Mouse (Mus musculus) ES-E14 (cell line): ENCODE results near the gene Dap. TPM values are rescaled to one million over a fixed set of nuclear protein-coding genes. Genes with fewer than 3 reads are reported as not detected.
A peak's percentile ranks its signal among the peaks of the same experiment; 100 is the strongest.

ENCODE experiments used
- DNase-seq: peaks from one replicate; pipeline ENCODE4 v3.0.0-alpha.2; 2013; ENCODE audit warnings: low read depth, low spot score
- H3K27ac ChIP-seq: 2 replicates; pipeline ENCODE4 v1.5.1; 2012; ENCODE audit warnings: low read depth, mild to moderate bottlenecking, low read length, moderate library complexity, mixed read lengths; ENCODE audit not compliant: poor library complexity, insufficient read depth, severe bottlenecking
- H3K36me3 ChIP-seq: 2 replicates; pipeline ENCODE4 v1.6.1; 2012; ENCODE audit warnings: mild to moderate bottlenecking, low read length, moderate library complexity, mixed read lengths; ENCODE audit not compliant: control insufficient read depth, poor library complexity, insufficient read depth, severe bottlenecking
- H3K4me1 ChIP-seq, 2 experiments: fragments of 150-350 bp in 1 of 2; sonication (generic) in 1 of 2; 2 replicates each; pipeline ENCODE4 v1.6.1; 2012; ENCODE audit warnings: low read length in 2 of 2, mild to moderate bottlenecking in 1 of 2, mixed read lengths in 1 of 2; ENCODE audit not compliant: control insufficient read depth in 2 of 2, insufficient read depth in 2 of 2, poor library complexity in 1 of 2
- H3K4me3 ChIP-seq, 2 experiments: fragments of 150-350 bp in 1 of 2; sonication (generic) in 1 of 2; 2 replicates each; pipeline ENCODE4 v1.5.1; 2012; ENCODE audit warnings: low read length in 2 of 2, low read depth in 1 of 2, mild to moderate bottlenecking in 1 of 2, mixed read lengths in 1 of 2; ENCODE audit not compliant: insufficient read depth in 1 of 2, poor library complexity in 1 of 2, severe bottlenecking in 1 of 2
- H3K9ac ChIP-seq: 2 replicates; pipeline ENCODE4 v1.6.1; 2012; ENCODE audit warnings: low read depth, mild to moderate bottlenecking, low read length, mixed read lengths; ENCODE audit not compliant: poor library complexity, insufficient read depth, severe bottlenecking
- H3K9me3 ChIP-seq: fragments of 150-350 bp; sonication (generic); 2 replicates; pipeline ENCODE4 v1.6.1; 2012; ENCODE audit warnings: low read depth, mild to moderate bottlenecking, low read length; ENCODE audit not compliant: control insufficient read depth, insufficient read depth
- CHD2 ChIP-seq: IDR thresholded peaks from 2 replicates; pipeline ENCODE4 v1.6.1; 2014; ENCODE audit warnings: mild to moderate bottlenecking, low read depth, low read length, inconsistent platforms
- HCFC1 ChIP-seq: IDR thresholded peaks from 2 replicates; pipeline ENCODE4 v1.6.1; 2012; ENCODE audit warnings: low read length, inconsistent platforms, borderline replicate concordance; ENCODE audit not compliant: insufficient read depth
- MAFK ChIP-seq: IDR thresholded peaks from 2 replicates; pipeline ENCODE4 v1.6.1; 2014; ENCODE audit warnings: mild to moderate bottlenecking, low read depth, low read length, inconsistent platforms; ENCODE audit not compliant: insufficient read depth
- ZC3H11A ChIP-seq: IDR thresholded peaks from 2 replicates; pipeline ENCODE4 v1.6.1; 2012; ENCODE audit warnings: low read depth, mild to moderate bottlenecking, inconsistent platforms, low read length, borderline replicate concordance
- ZNF384 ChIP-seq: IDR thresholded peaks from 2 replicates; pipeline ENCODE4 v1.6.1; 2012; ENCODE audit warnings: low read depth, low read length, inconsistent platforms
- in situ Hi-C, 2 experiments: fragments of 600-800 bp; cut with MboI; formaldehyde crosslinking; loops; one replicate each; pipeline ENCODE4 v1.15.1; 2025; ENCODE audit warnings: low sequenced_read_pairs in 2 of 2, inconsistent platforms in 1 of 2; ENCODE audit not compliant: unreplicated experiment in 2 of 2
- total RNA-seq: library from RNA; depleted of rRNA; stranded (reverse); fragments of 300-350 nt; gene quantifications from 2 replicates; pipeline ENCODE4 v1.2.3, GENCODE M21; 2012; rRNA removed

Dap gene
- total RNA-seq, 1 experiment: 4.1 TPM

DNA sequence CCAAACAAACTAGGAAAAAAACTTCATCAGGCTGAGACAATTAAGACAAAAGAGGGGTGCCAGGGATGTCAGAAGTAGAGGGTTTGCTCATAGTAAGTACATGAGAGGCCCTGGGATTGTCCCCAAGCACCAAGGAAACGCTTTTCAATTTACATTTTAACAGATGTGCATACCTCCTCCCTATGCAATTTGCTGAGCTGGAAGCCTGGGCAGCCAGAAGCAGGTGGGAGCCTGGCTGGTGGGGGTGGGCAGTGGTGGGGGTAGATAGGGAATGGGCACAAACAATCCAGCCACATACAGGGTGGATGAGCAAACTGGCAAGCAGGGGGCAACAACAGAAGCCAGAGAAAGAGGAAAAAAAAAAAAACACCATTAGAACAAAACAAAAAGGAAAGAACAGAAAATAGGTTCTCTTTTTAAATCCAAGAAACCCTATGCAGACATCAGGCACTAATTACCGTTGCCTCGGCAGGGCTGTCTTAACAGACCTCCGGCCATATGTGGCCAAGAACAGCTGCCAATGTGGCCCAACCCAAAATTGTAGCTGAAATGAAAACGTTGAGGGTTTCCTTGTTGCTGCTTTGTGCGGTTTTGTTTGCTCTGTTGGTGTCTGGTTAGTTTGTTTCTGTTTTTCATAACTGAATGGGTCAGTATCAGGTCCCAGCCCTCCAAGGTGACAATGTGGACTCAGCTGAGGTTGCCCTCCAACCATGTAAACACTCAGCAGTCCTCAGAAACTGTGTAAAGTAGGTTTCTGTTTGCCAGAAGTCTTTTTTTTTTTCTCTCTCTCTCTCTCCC is 94.2 kb downstream of the Dap start:
- TF ChIP-seq HCFC1 (no peak), ZC3H11A (no peak), ZNF384 (no peak), CHD2 (no peak)
- no peak overlapping the region for H3K4me3 ChIP-seq
- in situ Hi-C loops: loop anchor here in 1 of 2 experiments (25.0 kb wide), 1 partner anchor 269 kb away; no protein-coding TSS in a partner anchor
- H3K9me3 ChIP-seq: no peaks in the 10 kb centered on the region
- H3K36me3 ChIP-seq: no peaks in the 10 kb centered on the region
- peak overlapping the region; percentile 54; the same call in 1 of the 2 replicates for H3K27ac ChIP-seq
- no peak for DNase-seq
- no peak overlapping the region; the same call in 1 of the 2 replicates for H3K9ac ChIP-seq
- peaks cover 4 to 17% of the 10 kb centered on the region in 2 experiments; a peak in 2 of 4 replicates for H3K4me1 ChIP-seq

GRCm38 (mm10) chr15:31319046-31319445 is 94.9 kb downstream of the Dap start:
- no peaks in the 10 kb centered on the region for H3K9me3 ChIP-seq
- peaks cover 4 to 17% of the 10 kb centered on the region in 2 experiments; a peak in 2 of 4 replicates for H3K4me1 ChIP-seq
- no peaks in the 10 kb centered on the region for H3K36me3 ChIP-seq
- no peak overlapping the region for H3K4me3 ChIP-seq
- no peak for DNase-seq
- TF ChIP-seq MAFK: no peak
- no peak for TF ChIP-seq HCFC1
- TF ChIP-seq ZC3H11A: no peak
- no peak overlapping the region for H3K27ac ChIP-seq
- in situ Hi-C loops: loop anchor here in 1 of 2 experiments (25.0 kb wide), 1 partner anchor 268 kb away; no protein-coding TSS in a partner anchor
- H3K9ac ChIP-seq: no peak overlapping the region

DNA sequence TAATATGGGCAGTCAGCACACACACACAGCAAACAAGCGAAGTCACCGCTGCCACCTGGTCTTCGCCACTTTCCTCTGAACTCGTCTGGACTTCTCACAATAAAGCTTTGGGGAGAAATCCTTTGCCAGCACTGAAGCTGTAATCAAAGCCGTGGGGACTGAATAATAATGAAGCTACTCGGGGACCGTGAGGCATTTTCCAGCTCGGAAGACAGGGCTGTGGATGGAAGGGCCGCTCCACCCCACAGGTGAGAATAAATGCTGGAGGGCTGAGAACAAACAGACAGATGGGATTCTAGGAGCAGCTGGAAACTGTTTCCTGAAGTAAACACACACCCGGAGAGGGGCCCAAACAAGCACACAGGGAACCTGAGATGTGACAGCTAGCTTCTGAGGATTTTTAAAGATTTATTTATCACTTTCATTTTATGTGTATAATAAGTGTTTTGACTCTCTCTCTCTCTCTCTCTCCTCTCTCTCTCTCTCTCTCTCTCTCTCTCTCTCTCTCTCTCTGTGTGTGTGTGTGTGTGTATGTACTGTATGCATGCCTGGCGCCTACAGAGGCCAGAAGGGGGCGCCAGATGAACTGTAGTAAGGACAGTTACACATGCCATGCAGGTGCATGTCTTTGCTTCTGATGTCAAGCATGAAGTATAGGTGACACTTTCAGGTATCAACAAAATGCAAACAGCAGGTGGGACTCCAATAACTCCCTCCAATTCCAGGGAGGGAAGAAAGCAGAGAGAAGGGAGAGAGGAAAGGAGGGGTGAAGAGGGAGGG is 96.7 kb downstream of the Dap start:
- DNase-seq: no peak
- no peaks in the 10 kb centered on the region for H3K36me3 ChIP-seq
- in situ Hi-C loops: loop anchor here (10.0 to 25.0 kb wide), 3 partner anchors 94 to 274 kb away; no protein-coding TSS in a partner anchor

DNA sequence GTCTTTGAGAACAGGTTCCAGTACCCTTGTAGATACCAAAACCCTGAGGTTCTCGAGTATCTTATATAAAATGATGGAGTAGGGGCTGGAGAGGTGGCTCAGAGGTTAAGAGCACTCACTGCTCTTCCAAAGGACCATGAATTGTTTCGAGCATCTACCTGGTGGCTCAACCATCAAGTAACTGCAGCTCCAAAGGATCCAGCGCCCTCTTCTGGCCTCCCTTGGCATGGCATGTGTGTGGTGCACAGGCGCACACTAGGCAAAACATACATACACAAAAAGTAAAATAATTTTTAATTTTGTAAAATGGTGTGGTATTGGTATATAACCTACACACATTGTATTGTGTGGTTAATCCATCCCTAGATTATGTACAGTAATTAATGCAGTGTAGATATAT is 99.6 kb downstream of the Dap start:
- no peak overlapping the region for H3K27ac ChIP-seq
- H3K36me3 ChIP-seq: no peaks in the 10 kb centered on the region
- peak; percentile 35 for DNase-seq
- no peak overlapping the region for H3K9ac ChIP-seq
- H3K4me1 ChIP-seq: peaks cover 0 to 9% of the 10 kb centered on the region in 2 experiments; a peak in 2 of 4 replicates
- no peaks in the 10 kb centered on the region for H3K9me3 ChIP-seq
- in situ Hi-C loops: loop anchor here (10.0 to 25.0 kb wide), 3 partner anchors 91 to 271 kb away; no protein-coding TSS in a partner anchor
- H3K4me3 ChIP-seq: no peak overlapping the region
- TF ChIP-seq ZC3H11A: no peak
- no peak for TF ChIP-seq MAFK

More for the DNA sequence above, 96.7 kb downstream of the Dap start:
- Histone ChIP-seq H3K27ac (no peak overlapping the region), H3K9me3 (no peaks in the 10 kb centered on the region), H3K4me3 (no peak overlapping the region), H3K4me1 (peaks cover 4 to 19% of the 10 kb centered on the region in 2 experiments; a peak in 2 of 4 replicates), H3K9ac (no peak overlapping the region)
- TF ChIP-seq ZNF384: no peak
- TF ChIP-seq CHD2: no peak
- TF ChIP-seq HCFC1: no peak
- no peak for TF ChIP-seq ZC3H11A
- no peak for TF ChIP-seq MAFK

Other genes with a start within 250 kb of the Dap start
- 2.6 and 3.8 TPM in 2 replicates for gene Ankrd33b, start 143.4 kb downstream of the Dap start, total RNA-seq
- gene Ropn1l, start 229.4 kb downstream of the Dap start, total RNA-seq: not detected in 2 replicates